Mouse (Mus musculus) frontal cortex, postnatal 25 days (tissue): ENCODE results near the gene Gpr87.
A peak's percentile ranks its signal among the peaks of the same experiment; 100 is the strongest.

Source experiments
- DNase-seq, 2 experiments: peaks; one replicate each; pipeline ENCODE4 v3.0.0; 2022; ENCODE audit warnings: low spot score in 2 of 2

The Gpr87 gene

DNA sequence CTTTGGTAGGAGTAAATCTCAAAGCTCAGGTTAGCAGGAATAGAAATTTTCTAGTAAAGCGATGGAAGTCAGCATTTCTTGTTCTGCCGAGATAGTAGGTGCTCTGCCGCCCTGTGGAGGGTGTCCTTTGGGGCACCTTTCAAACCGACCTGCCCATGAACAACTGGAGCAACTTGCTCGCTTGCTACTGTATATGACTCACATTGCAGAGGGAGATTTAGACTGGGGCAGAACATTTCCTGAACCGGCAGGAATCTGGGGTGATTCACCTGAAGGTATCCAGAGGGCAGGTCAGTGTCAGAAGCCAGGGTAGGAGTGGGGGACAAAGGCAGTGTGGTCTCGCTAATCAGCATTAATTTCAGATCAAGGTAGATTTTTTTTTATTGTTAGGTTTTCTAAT lies at the start of gene Gpr87:
TSS of gene Gpr87 (minus strand) at position 167 of the 400 bp plus-strand sequence.
- DNase-seq, result no peak

DNA sequence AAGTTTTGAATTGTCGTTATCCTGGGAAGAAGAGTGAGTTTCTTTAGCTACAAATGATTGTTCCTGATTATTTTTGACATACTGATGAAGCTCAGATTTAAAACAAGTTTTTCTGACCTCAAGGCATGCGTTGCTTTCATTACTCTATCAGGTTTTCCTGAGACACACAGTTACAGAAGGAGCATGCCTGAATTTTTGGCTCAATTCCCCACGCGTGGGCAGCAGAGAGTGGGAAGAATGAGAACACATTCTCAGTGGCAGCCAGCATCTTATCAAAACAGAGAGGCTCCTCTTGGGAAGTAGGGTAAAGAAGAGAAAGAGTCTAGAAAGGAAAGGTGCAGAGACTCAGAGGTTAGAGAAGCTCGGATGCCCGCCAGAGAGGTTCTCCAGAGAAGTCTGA lies 48.5 kb upstream of the Gpr87 start:
- DNase-seq, result peak; percentile 49 to 60

DNA sequence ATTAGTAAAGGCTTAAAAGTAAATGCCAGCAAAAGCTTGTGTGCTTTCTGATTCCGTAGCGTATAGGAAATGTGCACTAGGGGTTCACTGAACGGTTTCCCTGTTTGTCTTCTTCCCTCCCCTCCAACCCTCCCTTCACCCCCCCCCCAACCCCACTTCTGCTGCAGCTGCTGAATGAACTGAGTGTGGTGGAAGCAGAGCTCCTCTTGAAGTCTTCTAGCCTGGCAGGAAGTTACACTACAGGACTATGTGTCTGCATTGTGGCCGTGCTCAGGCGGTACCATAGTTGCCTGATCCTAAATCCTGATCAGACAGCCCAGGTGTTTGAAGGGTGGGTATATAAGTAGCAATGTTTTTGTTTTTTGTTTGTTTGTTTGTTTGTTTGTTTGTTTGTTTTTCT lies 40.0 kb upstream of the Gpr87 start:
- DNase-seq, result no peak

DNA sequence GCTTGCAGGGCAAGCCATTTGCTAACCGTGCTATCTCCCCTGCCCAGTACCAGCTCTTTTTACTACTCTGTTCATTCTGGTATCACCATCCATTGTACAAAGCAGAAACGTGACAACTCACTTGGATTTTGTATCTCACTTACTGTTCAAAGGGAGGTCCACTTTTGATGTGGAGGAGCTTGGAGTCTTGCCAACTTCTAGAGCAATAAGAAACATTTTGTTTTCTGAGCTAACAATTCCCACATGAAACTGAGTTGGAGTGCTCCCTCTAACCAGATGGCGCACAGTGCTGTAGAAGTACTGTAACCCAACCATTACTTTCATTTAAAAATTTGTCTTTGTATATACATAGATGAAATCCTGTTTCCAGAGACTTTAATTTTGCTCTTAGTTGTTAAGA lies 36.0 kb upstream of the Gpr87 start:
- DNase-seq, result no peak

DNA sequence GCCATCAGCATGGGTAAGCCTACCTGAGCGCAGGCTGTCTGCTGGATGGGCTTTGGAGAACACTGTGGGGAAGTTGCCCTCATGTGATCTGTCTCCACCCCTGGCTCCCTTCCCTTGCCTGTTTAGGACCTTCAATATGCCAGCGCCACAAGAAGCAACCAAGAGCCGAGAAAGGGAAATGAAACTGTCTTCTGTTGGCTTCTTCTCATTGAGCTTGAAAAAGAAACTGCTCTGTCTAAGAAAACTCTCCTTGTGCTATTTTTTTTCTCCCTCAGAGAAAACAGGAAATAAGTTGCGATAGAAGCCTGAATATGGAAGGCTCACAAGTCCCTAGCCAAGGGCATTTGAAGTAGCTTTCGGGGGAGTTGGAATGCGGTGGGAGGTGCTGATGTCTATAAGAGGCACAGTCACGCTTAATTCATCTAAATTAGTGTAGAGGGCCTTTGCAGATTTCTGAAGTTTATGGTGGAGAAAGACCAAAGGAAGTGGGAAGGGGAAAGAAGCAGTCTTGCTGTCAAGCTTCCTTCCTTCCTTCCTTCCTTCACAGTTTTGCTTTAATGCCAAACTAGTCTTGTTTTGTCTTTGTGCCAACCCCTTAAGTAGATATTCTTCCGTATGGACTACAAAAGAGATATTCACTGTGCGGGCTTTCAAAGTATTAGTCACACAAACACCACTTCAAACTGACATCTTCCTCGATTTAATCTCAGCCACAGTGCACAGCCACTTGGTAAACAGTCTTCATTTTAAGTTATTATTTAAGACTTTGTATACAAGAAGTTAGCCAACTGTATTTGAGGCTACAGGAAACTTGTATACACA lies 34.0 kb upstream of the Gpr87 start:
- DNase-seq, result no peak

DNA sequence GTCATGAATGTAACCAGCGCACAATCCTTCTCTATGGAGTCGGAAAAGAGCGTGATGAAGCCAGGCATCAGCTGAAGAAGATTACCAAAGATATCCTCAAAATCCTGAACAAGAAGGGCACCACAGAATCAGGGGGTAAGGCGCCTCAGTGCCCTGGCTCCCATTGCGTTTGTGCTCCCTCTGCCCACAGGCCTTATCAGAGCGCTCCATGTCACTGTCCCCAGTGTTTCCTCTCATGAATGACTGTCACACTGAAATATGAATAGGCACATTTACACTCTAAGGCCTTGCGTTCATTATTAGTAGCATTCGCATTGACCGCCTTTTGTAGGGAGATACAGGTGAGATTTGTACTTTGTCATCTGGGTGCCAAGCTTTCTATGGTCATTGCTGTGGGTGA lies 32.8 kb upstream of the Gpr87 start:
- DNase-seq, result no peak

DNA sequence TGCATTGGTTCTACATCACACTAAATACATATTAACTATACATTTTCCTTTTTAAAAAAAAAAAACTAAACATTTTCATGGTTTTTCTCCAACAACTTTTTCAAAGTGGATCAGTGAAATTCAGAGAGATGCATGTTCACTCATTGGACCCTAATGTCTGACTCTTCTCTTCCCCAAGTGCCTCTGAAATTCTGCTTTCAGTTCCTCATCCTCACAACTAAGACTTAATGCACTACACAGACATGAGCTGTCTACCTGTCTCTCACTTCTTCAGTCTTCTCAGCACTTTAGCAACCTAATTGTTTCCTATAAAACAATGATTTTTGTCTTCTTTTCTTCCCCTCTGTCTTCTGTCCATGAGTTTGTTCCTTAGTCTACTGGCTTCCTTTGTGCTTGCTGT lies 30.5 kb upstream of the Gpr87 start:
- no peak for DNase-seq

DNA sequence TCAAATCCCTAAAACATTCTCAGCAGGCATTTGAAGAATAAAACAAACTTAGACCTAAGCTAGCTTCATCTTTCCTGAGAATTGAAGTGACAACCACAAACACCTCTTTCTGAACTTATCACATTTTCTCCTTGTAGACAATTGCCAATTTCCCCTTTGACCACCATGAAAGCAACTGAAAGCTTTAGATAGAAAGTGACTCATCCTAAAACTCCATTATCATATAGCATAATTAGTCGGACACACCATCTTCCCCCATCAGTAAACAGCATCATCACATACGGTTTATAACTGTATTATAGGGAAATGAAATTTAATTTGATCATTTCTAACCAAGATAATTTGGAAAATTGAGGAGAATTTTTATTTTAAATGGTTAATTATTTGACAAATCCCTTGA lies 27.4 kb upstream of the Gpr87 start:
- no peak for DNase-seq

DNA sequence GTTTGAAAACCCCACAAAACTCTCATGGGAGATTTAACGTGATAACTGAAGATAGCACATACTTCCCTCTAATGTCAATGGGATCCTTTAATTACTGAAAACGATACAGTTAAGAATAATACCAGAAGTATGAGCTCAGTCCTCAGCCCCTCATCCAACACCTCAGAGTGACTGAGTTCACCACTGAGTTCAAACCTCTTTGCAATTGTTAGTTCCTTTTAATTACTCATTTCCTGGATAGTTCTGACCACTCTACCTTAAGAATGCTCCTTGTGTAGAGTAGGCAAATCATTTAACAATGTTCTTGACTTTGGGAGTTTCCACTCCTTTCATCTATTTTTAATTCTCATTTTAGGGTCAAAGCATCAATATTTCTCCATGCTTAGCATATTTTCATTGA lies 24.4 kb upstream of the Gpr87 start:
- no peak for DNase-seq

DNA sequence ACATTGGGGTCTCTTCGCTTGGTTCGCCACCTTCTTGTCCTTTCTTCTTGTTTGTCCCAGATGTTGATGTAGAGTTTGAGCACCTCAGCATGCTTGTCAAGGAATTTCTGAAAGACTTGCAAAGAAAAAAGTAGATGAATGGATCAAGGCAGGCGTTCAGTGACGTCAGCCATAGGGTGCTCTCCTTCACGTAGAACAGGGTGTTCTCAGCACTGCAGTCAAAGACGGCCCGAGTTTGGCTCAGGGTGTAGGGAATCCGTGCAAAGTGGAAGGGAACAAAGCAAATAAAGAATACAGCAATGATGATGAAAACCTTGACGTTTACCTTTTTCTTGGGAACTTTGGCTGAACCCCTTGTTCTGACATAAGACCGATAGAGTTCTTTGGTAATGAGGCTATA lies 22.3 kb upstream of the Gpr87 start:
- DNase-seq, result no peak

DNA sequence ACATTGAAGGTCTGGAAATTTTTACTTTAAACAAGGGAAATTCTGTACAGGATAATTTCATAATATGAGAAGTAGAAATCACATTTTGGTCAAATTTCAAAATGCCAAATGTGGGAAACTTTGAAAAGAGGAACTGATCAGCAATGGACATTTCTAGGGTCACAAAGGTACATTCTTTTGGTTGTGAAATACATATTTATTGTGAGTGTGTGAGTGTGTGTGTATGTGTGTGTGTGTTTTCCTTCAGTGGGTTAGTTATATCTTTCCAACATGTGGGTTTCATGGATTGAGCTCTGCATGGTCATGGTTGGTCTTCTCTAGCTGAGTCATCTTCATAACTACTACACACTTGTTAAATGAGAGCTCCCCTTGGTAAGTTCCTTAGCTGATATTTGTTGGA lies 17.5 kb upstream of the Gpr87 start:
- DNase-seq, result no peak

DNA sequence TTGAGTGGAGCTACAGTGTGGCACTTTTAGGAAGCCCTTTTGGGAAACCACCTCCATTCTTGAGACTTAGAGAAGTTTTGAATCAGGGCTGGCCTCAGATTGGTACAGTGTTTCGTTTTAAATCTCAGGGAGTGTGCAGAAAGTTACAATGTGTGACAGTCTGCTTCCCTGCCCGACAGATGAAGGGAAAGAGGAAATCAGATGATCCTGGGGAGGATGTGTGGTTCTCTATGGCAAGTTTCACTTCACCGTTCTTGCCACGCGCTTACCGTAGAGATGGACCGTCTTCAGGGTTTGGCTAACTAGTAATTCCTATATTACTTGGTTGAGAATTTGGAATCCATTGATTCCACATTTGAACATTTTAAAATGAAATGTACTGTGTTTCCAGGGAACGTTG lies 16.9 kb upstream of the Gpr87 start:
- DNase-seq, result no peak

DNA sequence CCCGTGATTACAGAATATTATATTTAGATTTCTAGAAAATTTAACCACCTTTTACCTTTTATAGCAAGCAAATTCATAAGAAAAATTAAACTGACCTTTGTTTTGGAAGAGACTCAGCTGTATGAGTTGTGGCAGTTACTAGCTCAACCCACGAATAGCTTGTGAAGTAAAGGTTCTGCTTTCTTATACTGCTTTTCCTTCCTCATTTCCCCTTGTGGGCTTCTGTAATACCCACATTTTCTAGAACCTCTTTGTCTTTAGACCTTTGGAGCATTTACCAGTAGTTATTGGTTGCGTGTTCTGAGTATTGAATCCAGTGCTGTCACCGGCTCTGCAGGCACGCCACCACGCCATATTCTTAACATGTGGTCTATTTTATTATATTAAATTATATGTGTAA lies 15.8 kb upstream of the Gpr87 start, which contains the start of gene P2ry13:
TSS of gene P2ry13 (minus strand) at position 156 of the 400 bp plus-strand sequence.
- no peak for DNase-seq

DNA sequence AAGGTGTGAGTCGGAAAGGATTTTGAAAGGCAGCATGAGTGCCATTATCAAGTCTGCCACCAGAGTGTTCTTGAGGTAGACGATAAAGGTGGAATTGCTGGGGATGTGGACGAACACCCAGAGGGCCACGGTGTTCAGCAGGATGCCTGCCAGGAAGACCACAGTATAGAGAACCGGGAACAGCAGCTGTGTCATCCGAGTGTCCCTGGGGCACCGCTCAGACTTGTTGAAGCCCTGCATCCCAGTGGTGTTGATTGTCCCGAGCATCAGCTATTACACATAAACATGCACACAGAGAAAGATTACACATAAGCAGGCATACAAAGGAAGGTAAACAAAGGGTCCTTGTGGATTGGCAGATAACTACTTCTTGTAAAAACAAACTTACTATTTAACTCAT lies 15.2 kb upstream of the Gpr87 start:
- no peak for DNase-seq

DNA sequence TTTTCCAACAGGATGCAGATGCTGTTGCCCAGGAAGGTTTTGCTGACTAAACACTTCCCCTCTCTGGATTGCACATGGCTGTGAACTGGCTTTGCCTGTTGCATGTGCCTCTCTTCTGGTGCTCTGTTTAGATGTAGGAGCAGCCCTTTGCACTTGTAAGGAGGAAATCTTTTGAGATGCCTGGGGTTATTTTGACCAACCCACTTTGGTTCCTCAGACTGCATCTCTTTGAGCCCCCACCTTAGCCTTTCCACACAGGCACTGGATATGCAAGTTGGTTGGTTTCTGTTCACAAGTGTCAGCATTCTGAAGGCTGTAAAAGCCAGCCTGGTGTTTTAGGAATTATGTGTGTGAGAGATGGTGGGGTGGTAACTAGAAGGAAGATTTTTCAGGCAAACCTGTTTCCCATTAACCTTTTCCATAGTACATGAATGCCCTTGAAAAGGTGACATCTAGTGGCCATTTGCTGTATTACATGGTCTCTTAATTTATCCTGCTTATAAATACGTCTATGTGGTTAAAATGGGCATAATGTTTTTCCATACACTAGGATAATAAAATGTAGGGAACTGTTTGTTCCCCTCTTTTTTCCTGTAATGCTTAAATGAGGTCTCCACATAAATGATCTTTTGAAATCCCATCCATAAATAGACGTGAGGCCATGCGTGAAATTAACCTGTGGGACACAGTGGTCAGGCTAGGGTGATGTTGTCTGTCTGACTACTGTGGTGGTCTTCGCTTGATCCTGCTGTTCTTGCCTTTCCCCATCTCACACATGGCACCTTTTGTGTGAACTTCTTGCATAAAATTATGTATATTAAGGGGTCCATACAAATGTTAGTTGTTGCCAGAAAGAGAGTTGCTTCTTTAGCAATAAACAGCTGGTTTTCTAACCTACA lies 14.0 kb upstream of the Gpr87 start:
- no peak for DNase-seq

DNA sequence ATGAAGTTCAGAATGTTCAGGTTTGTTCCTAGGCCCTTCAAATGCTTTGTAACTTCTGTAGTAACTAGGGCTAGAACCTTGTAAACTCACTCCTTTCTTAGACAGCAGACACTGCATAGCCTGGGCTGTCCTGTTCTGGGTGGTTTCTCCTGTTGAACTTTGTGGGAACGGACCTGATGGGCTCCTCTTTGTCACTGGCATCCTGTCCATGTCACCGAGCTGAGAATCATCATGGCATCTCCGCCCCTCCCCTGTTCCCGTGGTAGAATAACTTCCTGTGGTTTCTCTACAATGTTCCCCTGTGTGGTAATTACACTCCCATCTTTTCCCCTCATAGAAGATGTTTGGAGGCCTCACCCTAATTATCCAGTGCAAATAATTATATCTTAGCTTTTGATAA lies 11.0 kb upstream of the Gpr87 start:
- DNase-seq, result no peak

DNA sequence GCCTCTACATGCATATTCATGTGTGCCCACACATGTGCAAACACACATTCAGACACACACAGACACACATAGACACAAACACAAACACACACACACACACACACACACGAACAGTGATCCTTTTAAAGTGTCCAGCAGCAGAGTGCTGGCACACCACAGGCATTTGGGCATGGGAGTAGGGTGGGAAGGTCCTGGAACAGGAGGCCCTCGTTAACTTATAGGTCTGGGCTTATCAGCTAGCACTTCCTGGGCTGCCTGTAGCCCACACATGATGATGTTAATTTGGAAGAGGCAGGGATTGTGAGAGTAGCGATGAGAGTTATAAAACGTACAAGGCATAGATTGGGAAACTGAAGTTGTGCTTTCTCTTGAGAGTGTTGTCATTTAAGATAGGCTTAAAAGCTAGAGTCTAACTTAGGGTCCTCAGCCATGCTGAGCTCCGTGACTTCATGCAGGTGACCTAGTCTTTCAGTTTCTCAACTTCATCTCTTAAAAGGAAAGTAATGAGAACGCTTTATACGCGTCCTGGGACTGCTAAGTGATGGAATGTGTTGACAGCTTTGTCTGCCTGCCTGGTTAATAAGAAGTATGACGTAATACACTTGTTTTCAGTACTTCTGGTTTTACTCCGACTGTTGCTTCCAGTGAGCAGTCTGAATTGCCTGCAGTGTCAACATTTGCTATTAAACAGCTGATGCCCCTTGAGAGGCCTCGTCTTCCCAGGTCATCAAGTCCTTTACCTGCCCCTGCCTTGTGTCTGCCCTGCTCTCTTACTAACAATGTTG lies 10.0 kb upstream of the Gpr87 start:
- no peak for DNase-seq

DNA sequence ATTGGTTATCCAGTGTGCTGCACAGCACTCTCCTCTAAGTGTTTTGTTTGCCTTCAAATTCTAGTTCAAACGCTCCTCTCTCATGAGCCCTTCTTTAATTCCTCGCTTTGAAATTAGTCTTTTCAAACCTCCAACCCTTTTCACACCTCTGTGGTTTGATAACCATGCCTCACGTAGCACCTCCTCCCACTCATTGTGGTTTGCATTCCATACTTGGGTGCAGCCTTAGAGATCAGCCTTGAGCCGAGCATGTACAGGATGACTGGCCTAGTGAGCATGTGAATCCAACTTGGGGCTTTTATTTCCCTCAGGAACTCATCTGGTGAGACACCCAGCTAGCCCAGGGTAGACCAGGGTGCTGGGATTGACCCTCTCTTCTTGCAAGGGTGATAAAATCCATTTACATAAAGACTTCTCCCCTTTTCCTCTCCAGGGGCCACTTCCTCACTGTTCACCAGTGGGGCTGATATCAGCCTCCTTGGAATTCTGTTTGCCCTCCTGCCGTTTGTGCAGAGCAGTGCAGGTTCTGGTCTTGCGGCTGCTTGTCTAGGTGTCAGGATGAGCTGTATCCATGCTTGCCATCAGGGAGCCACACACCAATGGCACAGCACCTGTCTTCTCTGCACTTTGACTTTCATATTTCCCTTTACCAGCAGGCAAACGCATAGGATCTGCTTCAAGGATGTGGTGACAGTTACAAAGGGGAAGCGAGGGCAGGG lies 9.1 kb upstream of the Gpr87 start:
- DNase-seq, result no peak

DNA sequence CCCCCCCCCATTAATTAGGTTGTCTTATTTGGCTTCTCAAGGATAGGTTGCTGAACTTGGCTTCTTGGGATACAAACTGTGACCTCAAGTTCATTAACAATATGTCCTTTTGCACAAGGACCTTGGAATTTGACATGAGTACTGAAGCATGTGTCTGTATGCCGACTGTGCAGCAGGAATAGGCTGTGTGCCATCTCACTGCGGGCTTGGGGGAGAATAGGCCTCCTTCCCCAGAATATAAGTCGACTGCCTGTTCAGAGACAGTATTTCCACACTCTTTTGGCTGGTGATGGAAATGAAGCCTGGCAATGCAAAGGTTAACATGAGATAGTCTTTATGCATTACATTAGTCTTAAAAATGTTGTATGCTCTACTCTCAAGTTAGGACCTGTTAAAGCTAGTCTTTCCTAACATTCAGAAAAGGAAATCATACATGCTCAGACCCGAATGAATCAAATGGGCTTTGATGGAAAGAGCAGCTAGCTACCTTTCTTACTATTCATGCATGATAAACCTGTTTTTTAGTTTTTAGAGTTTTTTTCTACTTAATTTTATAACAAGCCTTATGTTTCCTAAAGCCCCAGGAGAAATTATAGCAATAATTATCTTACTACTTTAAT lies 2.5 kb upstream of the Gpr87 start:
- DNase-seq, result no peak

DNA sequence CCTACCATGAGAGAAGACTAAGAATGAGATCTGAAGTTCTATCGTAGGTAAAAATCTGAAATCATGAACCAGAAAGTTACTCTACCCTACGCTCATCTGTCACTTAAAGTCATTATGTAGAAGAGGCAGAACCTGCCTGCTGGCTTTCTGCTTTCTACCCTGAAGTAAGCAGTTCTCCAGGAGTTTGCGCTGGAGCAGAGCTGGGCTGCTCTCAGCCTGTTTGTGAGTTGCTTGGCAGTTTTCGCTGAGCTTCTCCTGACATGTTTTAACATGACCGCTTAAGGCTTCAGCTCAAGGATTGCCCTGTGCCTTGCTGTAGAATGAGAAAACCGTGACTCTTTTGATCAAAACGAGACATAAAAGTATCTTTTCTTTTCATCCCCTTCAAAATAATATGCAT lies 805 bp downstream of the Gpr87 start:
- DNase-seq, result no peak

DNA sequence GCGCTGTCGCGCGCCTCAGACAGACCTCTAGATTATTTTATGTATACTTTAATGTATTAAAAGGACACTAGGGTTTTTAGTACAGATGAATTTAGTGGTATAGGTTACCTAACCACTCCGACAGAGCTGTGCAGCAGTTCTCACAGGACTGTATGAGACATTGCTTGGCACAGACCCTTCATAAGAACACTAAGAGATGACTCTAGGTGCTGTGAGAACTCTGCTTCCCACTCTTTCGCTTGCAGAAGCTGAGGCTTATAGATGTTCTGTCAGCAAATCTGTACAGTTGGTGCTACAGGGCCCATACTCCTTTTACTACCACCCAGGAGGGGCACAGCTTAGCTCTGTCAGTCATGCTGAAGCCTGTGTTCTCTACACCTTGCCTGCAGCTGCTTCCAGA lies 3.2 kb downstream of the Gpr87 start:
- no peak for DNase-seq
